Mouse (Mus musculus) cerebellum, postnatal 10 days (tissue): Measurements from ENCODE around the gene Map2k4.

Experiments
- DNase-seq, 2 experiments: peaks; one replicate each; pipeline ENCODE4 v3.0.0; 2021; ENCODE audit warnings: mixed read lengths in 2 of 2

The Map2k4 gene

DNA sequence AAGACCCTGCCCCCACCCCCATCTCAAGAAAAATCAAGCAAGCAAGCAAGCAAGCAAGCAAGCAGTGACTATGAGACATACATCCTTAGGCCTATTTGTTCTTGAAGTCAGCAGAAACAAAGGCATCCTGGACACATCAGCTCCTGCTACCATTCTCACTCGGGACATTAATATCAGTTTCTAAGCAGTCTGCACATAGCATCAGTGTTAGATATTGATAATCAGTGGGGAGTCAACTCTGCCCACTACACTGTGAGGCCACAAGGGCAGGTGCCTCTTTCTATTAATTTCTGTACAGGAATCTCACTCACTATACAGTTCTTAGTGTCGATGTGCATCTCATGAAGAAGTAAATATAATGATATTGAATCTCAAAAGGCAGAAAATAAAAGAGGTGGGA, 14.6 kb downstream of the Map2k4 start:
- no peak for DNase-seq

DNA sequence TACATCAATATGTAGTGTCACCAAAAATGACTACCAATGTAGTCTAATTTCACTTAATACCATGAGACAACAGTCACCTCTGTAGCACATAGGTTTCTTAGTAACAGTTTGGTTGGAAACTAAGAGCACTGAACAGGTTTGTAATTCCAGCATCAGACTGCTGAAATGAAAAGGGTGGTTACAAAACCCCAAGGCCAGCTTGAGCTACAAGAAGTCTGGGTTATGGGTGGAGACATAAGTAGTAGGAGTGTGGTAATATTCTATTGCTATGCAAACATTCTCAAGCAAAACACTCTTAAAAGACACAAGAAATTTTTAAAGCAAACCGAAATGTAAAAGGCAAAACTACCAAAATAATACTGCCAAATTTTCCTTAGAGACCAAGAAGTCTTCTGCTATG, 16.6 kb downstream of the Map2k4 start:
- no peak for DNase-seq

DNA sequence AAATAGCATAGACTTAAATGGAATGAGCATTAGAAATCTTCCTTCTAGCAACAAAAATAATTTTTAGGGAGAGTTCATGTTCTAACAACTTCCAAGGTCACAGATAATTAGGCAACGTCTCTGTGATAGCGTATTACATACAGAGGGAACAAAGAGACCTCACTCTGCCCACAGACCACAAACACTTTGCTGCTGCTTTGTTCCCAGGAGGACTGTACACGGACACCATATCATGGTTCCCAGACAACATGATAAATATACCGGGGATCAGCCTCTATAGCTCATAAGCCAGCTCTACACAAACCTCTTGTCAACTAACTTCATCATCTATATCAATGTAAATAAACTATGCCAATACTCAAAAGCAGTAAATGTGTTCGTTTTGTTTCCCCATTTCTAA, 18.1 kb downstream of the Map2k4 start:
- no peak for DNase-seq

DNA sequence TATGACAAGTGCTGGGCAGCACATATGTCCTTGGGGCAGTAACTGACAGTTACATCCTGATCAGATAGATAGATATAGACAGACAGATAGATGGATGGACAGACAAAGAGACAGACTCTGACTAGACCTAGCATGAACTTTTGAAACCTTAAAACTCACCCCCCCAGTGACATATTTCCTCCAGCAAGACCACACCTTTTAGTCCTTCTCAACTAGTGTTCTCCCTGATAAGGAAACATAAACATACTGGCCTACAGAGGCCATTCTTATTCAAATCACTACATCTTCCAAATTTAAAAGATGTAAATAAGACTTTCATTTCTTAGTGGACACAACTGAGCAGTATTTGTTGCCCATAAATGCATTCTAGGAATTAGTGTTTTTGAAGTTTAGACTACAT, 19.7 kb downstream of the Map2k4 start:
- DNase-seq: no peak

DNA sequence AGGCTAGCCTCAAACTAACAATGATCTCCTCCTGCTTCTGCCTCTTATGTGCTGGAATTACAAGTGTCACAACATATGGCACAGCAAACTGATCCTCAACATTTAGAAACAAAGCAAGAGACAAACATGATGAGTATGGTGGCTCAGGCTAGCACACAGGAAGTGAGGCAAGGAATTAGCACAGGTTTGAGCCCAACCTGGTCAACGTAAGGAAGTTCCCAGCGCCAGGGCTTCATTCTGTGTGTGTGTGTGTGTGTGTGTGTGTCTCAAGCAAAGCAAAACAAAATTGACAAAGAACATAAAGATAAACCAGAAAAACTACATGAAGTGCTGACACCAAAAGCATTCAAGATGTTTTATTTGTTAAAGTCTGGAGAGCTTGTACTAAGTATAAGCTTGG, 27.2 kb downstream of the Map2k4 start:
- DNase-seq: no peak

DNA sequence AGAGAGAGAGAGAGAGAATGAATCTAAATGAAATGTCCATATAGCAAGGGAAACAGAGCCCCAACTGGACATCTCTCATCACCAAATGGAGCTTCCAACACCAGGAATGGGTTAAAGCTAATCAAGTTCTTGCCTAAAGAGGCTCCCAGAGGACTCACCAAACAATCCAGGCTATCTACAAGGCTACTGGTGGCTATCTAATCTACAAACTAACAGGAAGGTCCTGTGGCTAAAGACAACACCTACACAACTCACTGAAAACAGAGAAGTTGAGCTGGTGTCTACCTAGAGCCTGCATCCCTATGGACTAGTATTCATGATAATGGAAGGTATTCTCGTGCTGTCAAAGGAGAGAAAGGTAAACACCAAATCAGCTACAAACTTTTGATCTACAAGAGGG, 28.7 kb downstream of the Map2k4 start:
- no peak for DNase-seq

DNA sequence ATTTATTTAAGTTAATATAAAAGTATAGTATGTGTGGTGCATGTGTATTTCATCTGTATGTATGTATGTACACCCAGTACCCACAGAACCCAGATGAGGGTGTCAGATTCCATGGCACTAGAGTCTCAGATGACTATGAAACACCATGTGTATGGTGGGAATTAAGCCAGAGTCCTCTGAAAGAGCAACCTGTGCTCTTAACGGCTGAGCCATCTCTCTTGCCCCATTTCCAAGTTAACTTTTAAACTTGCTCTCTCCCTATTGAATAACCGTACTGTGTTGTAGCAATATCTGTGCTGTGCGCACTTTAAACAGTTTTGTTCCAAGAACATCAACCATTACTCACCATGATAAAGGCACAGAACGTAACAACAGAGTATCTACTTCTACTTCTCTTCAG, 33.9 kb downstream of the Map2k4 start:
- DNase-seq: no peak

DNA sequence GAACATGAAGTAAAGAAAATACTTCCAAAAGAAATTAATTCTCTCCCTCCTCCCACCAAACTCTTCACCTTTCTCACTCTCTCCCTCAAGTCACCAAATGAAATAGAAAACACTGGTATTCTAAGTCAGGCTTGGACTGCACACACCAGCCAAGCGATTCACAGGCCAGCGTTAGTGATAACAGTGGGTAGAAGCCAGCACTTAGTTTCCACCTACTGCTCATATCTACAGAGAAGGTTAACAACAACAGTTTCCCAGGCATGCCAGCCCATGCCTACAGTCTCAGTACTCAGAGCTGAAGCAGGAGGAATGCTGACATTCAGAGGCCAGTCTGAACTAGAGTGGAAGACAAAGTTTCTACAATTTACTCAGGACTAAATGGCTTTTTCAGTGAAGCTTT, 34.5 kb downstream of the Map2k4 start:
- no peak for DNase-seq

DNA sequence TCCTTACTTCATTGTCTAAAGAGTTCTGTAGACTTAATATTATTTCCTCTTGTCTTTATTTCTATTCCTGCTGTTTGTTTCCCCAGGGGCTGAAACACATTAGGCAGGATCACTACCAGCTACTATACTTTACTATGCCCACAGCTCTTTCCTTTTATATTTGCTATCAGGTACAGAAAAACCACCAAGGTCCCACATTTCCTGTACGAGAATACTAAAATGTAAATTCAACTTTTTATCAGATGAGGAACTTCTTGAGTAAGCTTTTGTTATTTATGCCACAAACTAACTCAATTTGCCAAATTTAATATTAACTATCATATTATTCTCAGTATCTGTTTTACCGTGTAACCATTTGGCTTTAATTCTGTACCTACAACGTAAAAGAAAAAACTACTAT, 37.6 kb downstream of the Map2k4 start:
- no peak for DNase-seq

DNA sequence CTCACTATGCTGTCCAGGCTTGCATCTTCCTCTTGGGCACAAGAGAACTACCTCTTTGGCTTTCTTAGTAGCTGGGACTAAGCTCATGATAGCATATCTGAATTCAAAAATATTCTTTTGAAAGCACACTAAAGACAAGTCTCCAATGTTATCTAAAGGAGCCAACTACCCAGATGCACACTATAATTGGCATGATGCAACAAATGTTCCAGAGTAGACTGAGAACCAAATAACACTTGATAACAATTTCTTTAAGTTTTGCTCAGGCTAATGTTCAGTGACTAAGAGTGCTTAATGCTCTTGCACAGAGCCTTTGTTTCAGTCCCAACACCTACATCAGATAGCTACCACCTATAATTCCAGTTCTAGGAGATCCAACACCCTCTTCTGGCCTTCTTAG, 40.7 kb downstream of the Map2k4 start:
- DNase-seq: no peak

DNA sequence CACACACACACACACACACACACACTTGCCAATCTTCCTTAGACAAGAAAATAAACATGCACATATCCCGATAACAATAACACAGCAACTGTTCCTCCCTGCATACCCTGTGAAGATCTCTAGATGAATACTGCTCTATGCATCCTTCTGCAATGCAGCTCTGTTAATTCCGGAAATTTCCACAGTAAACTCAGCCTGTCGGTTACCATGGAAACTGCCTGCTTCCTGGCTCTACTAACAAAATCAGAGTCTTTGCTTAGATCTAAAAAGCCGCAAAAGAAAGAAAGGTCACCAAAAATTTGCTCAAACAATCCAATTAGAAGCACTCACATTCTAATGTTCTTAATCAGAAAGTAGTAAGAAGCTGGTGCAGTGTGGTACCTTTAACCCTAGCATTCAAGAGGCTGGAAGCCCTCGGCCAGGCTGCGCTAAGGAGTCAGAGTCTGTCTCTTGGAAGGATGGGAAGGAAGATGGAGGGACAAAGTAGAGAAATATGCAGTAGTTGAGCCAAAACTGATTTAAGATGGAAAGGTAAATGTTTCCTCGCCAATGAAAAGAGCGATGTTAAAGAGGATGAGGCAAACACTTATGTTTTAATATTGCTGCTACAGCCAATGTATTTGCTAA, 42.3 kb downstream of the Map2k4 start:
- peak; percentile 5 to 10 for DNase-seq

DNA sequence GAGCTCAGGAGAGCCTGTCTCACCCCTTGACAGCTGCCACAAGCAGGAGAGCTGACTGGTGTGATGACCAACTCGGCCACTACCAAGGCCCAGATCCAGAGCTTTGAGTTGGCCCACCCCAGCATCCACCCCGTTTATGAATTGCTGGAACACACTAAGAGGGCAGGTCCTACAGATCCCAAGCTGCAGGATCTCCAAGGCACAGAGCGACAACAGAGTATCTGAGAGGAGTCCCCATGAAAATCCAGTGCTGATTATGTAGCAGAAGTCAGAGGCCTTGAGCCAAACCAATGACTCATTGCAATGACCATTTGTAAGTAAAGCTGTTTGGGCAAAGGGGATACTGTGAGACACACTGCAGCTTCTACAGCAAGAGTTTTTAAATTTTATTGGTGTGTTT, 44.2 kb downstream of the Map2k4 start:
- no peak for DNase-seq

DNA sequence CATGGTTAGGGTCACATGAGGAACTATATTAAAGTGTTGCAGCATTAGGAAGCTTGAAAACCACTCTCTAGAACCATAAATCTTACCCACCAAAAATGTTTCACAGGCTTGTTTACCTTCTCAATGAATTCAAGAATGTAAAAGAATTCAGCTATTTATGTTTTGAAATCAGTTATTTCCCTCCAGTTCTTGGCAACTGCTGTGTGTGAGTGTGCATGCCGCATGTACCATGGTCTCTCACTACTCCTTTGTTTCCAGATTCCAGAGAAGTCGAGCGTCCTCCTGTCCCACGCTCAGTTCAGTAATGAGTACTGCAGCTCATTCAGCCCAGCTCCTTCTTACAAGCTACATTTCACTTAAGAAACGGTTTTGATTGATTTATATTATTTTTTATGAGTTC, 47.3 kb downstream of the Map2k4 start:
- DNase-seq: no peak

DNA sequence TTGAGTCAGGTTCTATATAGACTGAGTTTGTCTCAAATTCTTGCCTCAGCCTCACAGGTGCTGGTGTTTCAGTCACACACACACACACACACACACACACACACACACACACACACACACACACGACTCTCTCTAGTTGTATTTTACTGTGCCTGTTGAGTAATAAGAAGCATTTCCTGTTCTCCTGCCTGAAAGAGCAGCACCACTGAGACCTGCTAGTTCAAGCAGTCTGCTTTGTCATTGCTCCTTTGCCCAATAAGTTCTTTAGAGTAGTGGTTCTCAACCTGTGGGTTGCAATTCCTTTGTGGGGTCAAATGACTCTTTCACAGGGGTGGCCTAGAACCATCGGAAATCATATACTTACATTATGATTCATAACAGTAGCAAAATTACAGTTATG, 47.7 kb downstream of the Map2k4 start:
- no peak for DNase-seq

DNA sequence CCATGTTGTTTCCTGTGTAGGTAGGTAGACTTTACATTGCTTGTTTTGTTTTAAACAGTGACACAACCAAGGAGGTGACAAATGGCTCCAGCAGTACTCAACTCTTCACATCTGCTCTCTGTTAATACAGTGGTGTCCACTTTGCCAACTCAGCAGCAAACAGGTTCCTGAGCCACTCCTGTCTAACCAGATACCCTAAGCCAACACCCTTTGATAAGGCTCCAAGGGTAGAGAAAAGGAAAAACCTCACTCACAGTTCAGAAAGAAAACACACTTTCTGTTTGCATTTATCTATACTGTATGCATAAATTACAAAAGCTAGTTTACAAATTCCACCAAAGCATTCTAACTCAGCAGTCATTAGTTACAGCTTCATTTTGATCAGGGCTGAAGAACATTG, 48.2 kb downstream of the Map2k4 start:
- no peak for DNase-seq

DNA sequence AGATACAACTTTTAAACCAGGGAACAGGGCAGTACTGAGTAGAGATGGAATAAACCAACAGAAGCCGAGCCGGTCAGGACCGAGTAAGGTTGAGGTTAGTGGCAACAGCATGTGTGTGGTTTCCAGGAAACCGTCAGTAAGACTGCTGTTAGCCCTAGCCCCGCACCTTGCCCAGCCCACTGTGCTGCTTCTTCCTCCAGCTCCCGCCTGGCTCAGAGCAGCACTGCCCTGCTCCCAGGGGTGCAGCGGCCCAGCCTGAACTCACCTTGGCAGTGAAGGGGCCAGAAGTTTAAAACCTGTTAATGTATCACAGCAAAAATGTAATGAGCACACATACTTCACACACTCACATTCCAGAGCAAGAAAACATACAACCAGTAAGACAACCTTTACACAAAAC, 53.4 kb downstream of the Map2k4 start:
- no peak for DNase-seq

DNA sequence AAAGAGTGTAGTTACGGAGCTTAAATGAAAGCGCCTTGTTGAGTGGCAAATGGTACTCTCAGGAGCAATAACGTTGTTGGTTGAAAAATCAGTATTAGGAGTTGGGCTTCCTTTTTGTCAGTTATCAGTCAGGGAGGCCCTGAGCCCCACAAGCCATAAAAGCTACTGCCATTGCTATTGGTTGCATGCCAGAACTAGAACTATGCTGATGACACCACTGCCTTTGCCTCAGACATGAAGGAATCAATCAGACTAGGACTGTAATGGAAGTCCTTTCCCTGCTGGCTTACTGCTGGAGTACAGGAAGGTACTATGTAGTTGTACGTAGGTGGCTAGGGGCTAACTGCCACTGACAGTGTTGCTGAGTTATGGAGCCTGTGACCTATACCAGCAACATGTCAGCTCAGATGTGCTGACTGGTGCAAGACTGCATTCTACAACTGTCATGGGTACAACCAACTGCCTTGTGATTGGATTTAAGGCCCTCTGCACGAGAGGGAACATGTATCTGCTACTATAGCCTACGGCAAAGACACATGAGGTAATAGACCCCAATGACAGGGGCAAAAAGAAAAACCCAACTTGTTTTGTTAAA, 58.4 kb downstream of the Map2k4 start:
- DNase-seq: no peak

DNA sequence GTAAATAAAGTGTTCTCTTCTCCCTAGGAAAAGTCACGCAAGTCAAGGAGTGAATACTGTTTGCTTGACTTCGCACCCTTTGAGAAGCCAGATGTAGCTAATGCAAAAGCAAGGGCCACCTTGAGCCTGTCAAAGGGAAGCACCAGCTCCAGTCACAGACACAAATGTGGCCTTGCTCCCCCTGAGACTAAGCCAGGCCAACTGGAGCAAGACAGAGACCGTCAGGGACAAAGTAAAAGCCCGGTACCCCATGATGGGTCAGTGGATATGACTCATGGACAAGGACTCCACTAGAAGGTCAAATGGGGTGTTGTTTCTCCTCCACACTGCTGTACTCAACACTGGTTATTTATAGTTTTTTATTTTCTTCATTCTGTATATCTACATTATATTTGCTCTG, 59.2 kb downstream of the Map2k4 start:
- no peak for DNase-seq

DNA sequence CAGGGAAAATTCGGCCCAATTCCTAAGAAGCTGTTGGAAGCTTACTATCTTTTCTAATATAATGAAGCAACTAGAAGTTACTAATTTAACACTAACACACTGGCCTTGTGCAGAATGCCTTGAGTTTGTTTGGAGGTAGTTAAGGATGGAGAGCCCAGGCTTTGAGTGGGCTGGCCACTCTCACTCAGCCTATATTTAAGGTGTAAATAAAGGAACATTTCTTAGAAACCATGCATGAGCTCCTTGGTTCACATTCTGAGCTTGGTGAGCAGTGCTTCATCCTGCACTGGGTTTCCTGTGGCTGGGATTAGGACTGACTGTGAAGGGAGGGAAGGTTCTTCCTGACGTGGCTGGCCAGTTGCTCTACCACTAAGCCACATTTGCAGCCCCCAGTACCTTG, 64.4 kb downstream of the Map2k4 start:
- no peak for DNase-seq

DNA sequence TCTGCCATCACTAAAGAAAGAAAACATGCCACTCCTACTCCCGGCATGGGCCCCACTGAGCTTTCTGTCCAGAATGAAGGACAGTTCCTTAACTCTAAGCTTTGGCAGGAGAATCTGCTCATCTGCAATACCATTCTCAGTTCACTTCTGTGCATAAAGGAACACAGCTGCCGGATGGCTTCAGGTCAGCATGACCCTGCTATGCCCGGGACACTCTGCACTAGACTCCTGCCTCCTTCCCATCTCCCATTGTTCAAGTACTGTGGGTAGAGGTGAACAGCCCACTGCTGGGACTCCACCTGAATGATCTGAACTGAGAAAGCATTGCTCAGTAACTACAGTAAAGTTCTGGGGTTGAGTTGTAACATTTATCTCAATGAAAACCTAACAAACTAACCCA, 66.5 kb downstream of the Map2k4 start:
- no peak for DNase-seq

DNA sequence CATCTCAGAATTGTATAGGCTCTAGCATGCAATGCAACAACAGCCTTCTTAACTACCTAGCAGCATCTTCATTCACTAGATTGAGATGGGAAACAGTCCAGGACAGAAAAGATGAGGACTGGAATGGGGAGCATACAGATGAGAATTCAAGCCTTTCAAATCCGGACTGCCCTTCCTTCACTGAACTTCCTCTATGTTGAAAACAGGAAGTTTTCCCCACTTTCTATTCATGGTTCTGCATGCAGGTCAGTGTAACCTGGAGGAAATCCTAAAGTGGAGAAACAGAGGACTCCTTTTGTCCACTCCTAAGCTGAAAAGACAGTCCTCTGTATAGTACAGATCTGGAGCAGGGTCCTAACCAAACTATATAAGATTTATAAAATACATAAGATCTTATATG, 68.1 kb downstream of the Map2k4 start:
- no peak for DNase-seq

DNA sequence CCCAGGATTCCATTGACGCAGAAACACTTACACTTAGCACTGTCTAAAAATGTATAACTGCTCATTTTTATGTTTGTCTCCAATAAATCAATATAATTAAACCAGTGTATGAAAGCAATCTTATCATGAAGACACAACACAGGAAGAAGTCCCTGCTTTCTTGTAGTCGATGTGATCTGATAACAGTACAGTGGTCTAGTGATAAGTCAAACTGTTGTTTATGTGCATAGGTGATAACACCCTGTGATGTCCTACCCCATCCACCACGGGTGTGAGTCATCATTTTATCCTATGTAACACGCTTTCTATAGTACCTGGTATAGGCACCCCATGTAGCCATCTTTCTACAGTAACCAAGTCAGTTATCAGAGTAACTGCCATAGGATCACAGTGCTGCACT, 74.3 kb downstream of the Map2k4 start:
- DNase-seq: no peak

DNA sequence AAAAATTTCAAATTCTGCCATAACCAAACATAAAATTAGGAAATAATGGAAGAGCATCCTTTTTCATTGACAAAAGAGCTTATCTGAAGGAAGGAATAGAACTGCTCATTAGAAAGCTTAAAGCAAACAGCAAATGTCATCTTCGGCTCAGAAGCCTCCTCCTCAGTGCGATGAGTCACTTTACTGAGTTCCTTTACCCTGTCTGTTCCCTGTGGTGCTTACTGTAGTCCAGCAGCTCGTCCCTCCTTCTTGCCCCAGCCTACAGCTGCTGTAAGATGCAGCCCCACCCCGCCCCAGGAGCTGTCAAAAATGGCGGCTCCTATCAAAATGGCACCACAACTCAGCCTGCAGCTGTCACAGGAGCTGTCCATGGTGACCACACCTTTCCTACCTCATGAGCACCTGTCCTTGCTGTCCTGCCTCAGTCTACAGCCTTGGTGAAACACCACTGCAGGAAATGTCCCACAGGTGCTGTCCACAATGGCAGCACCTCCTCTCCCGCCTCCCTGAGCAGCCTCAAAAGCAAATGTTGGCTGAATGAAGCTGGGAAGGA, 75.3 kb downstream of the Map2k4 start:
- DNase-seq: no peak

DNA sequence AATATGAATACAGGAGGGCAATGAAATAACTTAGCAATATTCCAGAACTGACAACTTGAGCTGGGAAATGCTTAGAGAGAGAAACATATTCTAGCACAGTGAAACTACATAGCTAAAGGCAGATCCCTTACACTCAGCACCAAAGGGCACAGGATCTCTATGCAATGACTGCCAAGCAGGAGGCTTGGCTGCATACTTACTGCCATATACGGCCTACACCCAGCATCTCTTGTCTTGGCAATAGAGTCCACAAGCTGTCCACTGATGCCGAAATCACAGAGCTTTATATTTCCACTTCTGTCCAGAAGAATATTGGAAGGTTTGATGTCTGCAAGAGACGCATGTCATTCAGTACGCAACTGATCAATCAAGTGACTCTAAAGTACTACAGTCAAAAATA, 81.3 kb downstream of the Map2k4 start:
- peak; percentile 30 to 43 for DNase-seq

DNA sequence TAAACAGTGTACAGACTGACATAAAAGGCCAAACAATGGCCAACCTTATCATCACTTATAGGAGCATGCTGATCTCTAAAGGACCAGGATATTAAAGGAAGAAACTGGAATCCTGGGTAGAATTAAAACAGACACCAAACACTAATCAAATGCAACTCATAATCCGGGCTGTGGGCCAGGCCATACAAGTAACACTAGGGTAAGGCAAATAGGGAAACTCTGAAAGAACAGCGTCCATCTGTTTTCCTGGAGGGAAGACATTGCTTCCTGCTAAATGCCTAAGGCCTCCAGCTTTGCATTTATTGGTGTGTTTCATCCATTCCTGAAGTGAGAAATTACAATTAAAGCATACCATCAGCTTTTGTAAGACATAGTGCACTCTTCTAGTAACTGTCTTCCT, 81.9 kb downstream of the Map2k4 start:
- DNase-seq: peak; percentile 17 to 40
